Mouse (Mus musculus): ENCODE data around the gene Map3k7. TPM values are rescaled to one million over a fixed set of nuclear protein-coding genes. Genes with fewer than 3 reads are reported as not detected.

The Map3k7 gene
- 19.8 and 24.0 TPM in 2 replicates for polyA plus RNA-seq (2012; ENCODE audit: insufficient read depth, insufficient read length, missing spikeins)

DNA sequence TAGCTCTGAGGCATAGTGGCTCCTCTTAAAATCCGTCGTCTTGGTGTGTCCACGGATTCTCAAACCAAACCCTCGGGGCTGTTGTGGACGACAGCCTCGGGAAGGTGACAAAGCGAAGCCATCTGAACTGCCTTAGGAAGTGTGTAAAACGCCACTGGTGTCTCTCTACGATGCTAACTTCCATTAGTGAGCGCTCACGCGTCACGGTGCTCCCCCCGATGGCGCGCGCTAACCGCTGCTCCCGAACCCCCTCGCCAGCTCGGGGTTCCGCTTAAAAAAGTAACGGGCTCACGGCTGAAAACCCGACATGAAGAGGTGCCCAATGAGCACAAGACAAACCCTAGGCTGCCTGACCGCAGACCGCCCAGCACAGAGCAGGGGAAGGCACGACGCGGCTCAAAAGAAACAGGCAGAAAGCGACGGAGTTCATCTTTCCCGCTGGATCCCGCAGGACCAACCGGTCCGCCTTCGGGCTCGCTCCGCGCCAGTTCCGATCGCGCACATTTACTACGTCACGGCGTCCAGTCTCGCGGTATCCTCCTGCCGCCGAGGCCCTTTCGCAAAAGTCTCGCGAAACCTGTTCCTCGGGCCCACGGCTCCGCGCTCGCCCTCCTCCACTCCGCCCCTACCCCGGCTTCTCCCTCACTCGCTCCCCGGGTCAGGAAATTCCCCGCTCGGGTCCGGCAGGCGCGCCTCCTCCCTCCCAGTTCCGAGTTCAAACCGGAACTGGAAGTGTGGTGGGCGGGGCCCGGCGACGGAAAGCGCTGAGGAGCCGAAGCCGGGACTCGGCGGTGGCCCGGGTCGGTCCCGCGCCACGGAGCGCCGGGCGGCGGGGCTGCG is at the start of gene Map3k7:
Map3k7 (plus strand) TSS at position 744 of the 840 bp plus-strand sequence.
- H3K27ac ChIP-seq (replicated peaks; ENCODE audit: low read depth, low read length): peak within 1 kb of the TSS; percentile 97
- peak within 1 kb of the TSS; percentile 86 for H3K4me3 ChIP-seq (ENCODE audit: insufficient read depth, low read depth, low read length)
- H3K4me1 ChIP-seq (ENCODE audit: control insufficient read depth, insufficient read depth, insufficient read length, low read length): no peaks in the 10 kb centered on the region

DNA sequence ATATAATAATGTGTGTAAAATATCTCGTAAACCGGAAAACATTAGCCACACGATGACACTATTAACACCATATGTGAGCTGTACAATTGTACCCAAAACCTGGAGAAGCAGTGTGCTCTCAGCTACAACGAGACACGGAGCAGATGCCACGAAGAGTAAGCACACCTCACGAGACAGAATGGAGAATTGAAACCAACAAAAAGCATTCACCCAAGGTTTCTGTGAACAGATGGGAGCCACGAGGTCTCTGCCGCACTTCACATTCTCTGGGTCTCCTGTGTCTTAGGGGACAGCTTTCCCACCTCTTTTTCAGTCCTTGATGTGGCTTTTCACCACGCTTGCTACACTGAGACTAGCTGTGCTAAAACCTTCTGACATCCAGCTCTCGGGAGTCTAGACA is 48.8 kb upstream of the Map3k7 start:
- H3K4me3 ChIP-seq (ENCODE audit: insufficient read depth, low read depth, low read length): no peak overlapping the region
- H3K27ac ChIP-seq (replicated peaks; ENCODE audit: low read depth, low read length): no peak overlapping the region
- no peaks in the 10 kb centered on the region for H3K4me1 ChIP-seq (ENCODE audit: control insufficient read depth, insufficient read depth, insufficient read length, low read length)

DNA sequence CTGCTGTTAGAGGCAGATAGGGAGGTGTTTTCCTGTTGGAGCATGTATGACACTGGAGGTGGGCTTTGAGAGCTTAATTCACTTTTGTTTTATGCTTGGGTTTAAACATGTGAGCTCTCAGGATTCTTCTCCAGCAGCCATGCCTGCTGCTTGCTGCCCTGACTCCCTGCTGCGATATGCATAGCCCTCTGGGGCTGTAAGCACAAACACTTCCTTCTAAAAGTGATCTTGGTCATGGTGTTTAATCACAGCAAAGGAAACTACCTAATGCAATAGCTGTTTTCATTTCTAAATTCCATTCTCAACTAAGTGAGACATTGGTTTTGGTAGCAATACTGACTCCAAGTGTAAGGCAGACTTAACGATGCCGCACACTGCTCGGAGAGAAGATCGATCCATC is 45.2 kb upstream of the Map3k7 start:
- Histone ChIP-seq H3K4me1 (ENCODE audit: control insufficient read depth, insufficient read depth, insufficient read length, low read length) (no peaks in the 10 kb centered on the region), H3K27ac (replicated peaks; ENCODE audit: low read depth, low read length) (no peak overlapping the region), H3K4me3 (ENCODE audit: insufficient read depth, low read depth, low read length) (no peak overlapping the region)

DNA sequence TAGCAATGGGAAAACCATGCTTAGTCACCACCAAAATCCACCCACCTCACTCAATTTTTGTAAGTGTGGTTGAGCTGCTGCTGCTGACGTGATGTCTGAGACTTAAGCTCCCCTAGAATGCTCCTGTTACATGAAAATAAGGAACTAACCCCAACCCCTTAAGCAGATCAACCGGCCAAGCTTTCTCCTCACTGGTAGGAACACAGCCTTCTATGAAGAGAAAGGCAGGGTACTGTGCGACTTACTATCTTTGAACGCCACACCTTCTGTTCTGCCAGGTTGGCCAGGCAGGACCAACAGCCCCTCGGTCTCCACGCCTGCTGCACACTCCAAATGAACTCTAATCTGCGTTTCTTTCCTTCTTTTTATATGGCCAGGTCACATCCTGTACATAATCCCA is 41.7 kb upstream of the Map3k7 start:
- H3K4me3 ChIP-seq (ENCODE audit: insufficient read depth, low read depth, low read length): no peak overlapping the region
- H3K27ac ChIP-seq (replicated peaks; ENCODE audit: low read depth, low read length): no peak overlapping the region
- no peaks in the 10 kb centered on the region for H3K4me1 ChIP-seq (ENCODE audit: control insufficient read depth, insufficient read depth, insufficient read length, low read length)

DNA sequence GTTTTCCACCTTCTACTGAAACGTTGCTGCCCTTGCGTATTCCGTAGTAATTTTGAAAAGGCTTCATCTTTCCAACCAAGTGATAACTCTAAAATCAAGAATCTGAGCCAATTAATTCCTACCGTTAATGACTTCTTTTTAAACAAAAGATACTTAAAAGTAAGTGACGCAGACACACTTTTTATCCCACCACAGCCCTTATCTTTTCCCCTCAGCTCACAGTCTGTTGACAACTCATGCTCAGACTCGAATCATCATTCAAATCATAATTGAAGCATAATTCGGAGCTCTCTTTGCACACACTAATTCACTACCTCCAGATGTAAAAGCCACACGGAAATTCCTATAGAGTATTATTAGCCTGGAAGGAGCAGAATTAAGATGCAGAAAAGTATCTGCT is 40.5 kb upstream of the Map3k7 start:
- Histone ChIP-seq H3K4me1 (ENCODE audit: control insufficient read depth, insufficient read depth, insufficient read length, low read length) (no peaks in the 10 kb centered on the region), H3K4me3 (ENCODE audit: insufficient read depth, low read depth, low read length) (no peak overlapping the region), H3K27ac (replicated peaks; ENCODE audit: low read depth, low read length) (no peak overlapping the region)

DNA sequence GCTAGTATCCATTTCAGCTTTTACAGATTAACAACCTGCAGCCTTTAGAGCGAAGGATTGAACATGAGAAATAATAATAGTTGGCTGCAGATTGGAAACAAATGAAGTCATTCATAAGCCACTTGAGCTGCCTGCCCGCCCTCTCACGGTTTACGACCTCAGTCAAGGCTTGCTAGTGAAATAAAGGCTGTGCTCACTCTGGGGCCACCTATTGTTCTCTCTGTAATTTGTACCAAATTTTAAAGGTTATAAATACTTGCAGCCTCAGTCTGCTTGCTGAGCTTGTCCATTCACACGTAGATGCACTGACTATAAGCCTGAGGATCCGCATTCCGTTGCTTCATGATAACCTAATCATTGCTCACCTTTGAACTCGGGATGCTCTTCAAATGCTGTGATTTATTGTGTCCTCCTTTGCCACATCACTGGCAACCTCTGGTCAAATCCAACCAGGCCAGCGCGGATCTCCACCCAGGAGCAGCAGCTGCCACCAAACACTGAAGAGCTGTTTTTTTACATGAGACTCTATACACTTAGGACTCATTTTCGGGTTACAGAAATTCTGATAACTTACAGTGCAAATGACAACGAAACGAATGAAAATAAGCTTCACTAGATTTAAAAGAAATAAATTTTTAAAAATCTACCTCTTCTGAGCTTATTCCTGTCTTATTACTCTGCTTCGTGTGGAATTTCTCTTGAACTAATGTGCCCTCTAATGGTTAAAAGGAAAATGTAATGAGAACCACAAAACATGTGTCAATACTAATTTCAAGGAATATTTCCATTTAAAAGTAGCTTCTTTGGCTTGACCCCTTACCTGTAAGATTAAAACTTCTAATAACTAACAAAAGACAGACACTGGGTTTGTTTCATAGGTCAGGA is 39.4 kb upstream of the Map3k7 start:
- Histone ChIP-seq H3K27ac (replicated peaks; ENCODE audit: low read depth, low read length) (no peak overlapping the region), H3K4me1 (ENCODE audit: control insufficient read depth, insufficient read depth, insufficient read length, low read length) (no peaks in the 10 kb centered on the region), H3K4me3 (ENCODE audit: insufficient read depth, low read depth, low read length) (no peak overlapping the region)

DNA sequence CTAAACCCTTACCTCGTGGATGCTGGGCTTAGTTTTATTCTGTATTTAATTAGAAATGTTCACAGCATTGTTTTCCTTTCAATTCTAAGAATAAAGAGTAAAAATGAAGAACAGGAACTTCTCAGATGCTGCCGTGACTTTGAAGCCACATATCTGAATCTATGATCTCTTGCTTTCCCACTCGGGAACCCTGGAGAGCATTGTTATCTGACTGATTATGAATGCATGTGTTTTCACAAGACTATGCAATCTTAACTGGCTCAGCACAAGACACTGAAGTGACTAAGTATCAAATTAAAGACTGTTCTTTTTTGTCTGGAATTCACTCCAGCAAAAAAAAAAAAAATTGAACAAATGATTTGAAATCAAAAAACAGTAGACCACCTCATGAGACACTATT is 30.7 kb upstream of the Map3k7 start:
- H3K4me3 ChIP-seq (ENCODE audit: insufficient read depth, low read depth, low read length): no peak overlapping the region
- no peaks in the 10 kb centered on the region for H3K4me1 ChIP-seq (ENCODE audit: control insufficient read depth, insufficient read depth, insufficient read length, low read length)

DNA sequence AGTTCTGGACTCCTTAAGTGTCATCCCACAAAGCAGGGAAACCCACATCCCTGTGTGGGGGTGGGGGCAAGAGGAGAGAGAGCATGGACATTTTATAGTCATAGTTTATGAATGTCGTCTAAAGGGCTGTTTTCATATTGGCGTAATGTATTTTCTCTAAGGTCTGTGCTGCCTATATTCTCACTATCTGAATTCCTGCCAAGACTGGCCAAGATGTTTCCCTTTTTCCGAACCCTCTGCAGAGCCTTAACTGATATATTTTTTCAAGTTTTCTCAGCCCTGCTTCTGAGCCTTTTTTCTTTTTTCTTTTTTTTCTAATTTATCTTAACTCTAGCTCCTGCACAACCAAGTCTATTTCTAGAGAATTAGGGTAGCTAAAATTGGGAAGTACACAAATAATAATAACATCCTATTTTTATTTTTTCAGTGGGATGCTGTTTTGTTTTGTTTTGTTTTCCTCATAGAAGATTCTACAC is 28.0 kb upstream of the Map3k7 start:
- Histone ChIP-seq H3K4me3 (ENCODE audit: insufficient read depth, low read depth, low read length) (no peak overlapping the region), H3K27ac (replicated peaks; ENCODE audit: low read depth, low read length) (no peak overlapping the region), H3K4me1 (ENCODE audit: control insufficient read depth, insufficient read depth, insufficient read length, low read length) (no peaks in the 10 kb centered on the region)

More for the DNA sequence above, 30.7 kb upstream of the Map3k7 start:
- H3K27ac ChIP-seq (replicated peaks; ENCODE audit: low read depth, low read length): no peak overlapping the region

DNA sequence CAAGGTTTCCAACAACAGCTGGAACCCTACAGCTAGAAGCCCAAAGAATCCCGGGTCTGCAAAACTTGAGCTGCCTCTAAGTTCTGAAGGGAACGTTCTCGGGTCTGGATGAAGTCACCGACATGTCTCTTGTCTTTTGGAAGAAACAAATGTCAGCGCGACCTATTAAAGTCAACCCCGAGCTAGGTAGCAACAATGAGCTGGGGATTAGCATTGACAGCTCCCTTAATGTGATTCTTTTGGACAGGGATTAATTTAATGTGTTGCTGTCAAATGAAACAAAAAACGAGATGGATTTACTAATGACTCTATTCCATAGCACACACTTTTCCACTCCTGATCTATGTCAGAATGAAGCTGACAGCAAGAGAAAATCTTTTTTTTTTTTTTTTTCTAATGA is 27.5 kb upstream of the Map3k7 start:
- Histone ChIP-seq H3K27ac (replicated peaks; ENCODE audit: low read depth, low read length) (no peak overlapping the region), H3K4me3 (ENCODE audit: insufficient read depth, low read depth, low read length) (no peak overlapping the region), H3K4me1 (ENCODE audit: control insufficient read depth, insufficient read depth, insufficient read length, low read length) (no peaks in the 10 kb centered on the region)

DNA sequence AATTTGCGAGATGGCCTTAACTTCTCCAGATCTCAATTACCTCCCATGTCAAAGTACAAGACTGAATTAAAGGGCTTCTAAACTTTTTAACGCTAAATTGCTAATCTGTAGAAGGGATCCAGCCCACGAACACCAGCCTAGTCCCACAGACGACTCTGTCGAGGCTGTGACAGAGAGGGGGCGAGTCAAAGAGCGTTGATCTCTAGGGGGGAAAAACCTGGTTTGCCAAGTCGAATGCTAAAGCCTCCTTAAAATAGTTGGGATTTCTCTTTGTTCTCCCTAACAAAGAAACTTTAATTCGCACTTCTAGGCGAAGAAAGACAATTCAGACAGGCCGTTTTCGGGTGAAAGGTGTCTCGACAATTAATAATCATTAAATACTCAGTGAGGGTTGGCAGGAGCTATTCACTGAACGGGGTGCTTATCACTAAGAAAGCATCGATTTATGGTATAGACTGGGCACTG is 27.0 kb upstream of the Map3k7 start:
- H3K4me1 ChIP-seq (ENCODE audit: control insufficient read depth, insufficient read depth, insufficient read length, low read length): no peaks in the 10 kb centered on the region
- no peak overlapping the region for H3K27ac ChIP-seq (replicated peaks; ENCODE audit: low read depth, low read length)
- H3K4me3 ChIP-seq (ENCODE audit: insufficient read depth, low read depth, low read length): peak overlapping the region; percentile 32; the same call in 1 of the 2 replicates

DNA sequence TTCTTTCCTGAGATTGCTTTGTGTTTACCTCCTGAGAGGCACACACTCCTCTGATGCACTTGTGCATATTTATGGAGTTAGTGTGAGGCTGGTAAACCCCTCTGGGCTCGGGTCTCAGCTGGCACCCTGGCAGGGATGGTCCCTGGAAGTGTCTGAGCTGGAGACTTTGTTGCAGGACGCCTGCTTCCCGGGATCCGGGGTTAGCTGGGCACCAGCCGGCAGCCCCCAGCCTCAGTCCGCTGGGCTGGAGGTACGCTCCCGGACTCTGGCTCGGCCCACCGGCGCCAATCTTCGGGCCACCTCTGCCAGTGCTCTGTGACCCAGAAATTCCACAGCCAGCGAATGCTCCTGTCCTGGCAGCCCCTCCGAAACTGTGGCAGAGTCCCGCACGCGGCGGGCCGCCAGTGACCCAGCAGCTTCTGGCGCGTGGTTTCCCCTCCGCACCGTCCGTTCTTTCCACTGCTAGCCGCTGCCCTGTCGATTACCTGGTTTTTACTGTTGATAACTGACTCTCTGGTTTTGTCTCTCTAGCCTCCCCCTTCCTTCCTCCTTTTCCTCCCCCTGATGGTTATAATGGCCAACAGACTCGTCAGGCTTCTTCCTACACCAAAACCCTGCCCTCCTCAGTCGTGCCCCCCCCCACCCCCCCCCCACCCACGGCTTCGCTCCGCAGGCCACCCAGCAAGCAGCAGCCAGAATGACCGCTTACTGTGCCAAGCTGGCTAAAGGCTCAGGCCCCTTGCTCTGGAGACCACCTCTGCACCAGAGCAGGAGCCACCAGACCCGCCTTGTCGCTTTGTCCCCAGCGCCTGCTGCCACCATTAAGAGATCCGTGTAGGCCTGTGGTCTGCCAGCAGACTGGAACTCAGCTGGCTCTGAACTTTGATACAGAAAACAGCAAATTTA is 26.3 kb upstream of the Map3k7 start:
- Histone ChIP-seq H3K4me3 (ENCODE audit: insufficient read depth, low read depth, low read length) (peak overlapping the region; percentile 36), H3K4me1 (ENCODE audit: control insufficient read depth, insufficient read depth, insufficient read length, low read length) (no peaks in the 10 kb centered on the region), H3K27ac (replicated peaks; ENCODE audit: low read depth, low read length) (no peak overlapping the region)

DNA sequence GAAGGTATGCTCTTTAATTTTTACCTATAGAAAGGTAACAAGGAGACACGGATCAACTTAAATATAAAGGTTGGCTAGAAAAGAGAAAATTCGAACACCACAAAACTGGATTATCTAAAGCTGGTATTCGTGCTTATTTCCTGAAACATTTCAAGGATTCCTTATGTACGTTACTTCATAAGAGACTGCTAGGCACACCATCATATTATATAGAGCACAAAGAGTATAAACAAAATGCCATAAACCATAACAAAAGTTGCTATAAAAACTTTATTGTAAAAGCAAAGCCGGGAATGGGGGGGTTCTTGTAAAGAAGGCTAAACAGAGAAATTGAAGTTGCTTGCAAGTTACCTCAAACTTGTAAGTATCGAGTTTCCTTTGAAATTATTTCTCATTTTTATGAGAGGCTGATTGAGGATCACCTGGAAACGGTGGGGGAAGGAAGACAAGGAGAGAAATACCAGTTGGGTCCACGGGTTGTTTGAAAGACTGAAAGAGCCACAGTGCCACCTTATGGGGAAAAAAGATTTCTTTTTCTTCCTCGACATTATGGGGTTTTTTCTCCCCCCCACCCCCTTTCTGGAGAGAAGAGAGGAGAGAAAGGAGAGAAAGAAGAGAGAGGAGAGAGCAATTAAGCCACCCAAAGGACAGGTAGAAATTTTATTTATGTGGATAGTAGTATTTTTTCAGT is 25.3 kb upstream of the Map3k7 start:
- Histone ChIP-seq H3K4me1 (ENCODE audit: control insufficient read depth, insufficient read depth, insufficient read length, low read length) (no peaks in the 10 kb centered on the region), H3K27ac (replicated peaks; ENCODE audit: low read depth, low read length) (no peak overlapping the region)

DNA sequence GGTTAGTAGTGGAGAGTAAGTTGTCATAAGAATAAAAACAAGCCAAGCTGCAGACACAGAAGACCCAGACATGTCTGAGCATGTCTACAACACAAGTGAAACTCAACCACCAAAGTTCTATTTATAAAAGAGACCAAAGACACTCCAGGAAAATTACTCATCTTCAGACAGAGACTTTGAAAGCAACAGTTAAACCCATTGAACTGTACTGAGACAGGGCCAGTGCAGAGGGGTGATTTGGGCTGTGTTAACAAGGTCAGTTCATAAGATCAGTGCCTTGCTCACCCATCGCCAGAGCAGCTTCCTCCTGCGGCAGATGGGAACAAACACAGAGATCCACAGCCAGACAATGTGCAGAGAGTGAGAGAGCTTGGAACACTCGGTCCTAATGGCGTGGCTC is 22.3 kb upstream of the Map3k7 start:
- Histone ChIP-seq H3K4me3 (ENCODE audit: insufficient read depth, low read depth, low read length) (no peak overlapping the region), H3K27ac (replicated peaks; ENCODE audit: low read depth, low read length) (no peak overlapping the region), H3K4me1 (ENCODE audit: control insufficient read depth, insufficient read depth, insufficient read length, low read length) (no peaks in the 10 kb centered on the region)

More for the DNA sequence above, 25.3 kb upstream of the Map3k7 start:
- no peak overlapping the region for H3K4me3 ChIP-seq (ENCODE audit: insufficient read depth, low read depth, low read length)

DNA sequence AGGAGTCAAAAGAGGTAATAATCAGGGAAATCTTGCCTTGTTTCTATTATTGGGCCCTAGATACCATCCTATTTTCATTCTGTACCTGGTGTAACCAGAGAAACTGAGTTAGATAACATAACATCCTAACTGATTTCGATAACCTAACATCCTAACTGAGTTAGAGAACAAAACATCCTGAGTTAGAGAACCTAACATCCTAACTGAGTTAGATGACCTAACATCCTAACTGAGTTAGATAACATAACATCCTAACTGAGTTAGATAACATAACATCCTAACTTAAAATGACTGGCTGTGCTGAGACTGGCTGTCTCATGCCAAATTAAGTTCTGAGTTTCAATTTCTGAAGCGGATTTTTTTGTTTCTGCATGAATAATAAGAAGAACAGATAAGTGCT is 20.9 kb upstream of the Map3k7 start:
- Histone ChIP-seq H3K4me3 (ENCODE audit: insufficient read depth, low read depth, low read length) (no peak overlapping the region), H3K27ac (replicated peaks; ENCODE audit: low read depth, low read length) (no peak overlapping the region), H3K4me1 (ENCODE audit: control insufficient read depth, insufficient read depth, insufficient read length, low read length) (no peaks in the 10 kb centered on the region)

All from brown adipose tissue, adult 24 weeks (tissue).